Mouse (Mus musculus) v-Abl transformed pro-B cells (cell line): ENCODE data around the gene Ttll10.

Experiments
- in situ Hi-C, 2 experiments: fragments of 400-800 bp; cut with MboI; formaldehyde crosslinking; loops; one replicate each; pipeline ENCODE4 v1.15.1; 2025; ENCODE audit not compliant: unreplicated experiment in 2 of 2

Ttll10 gene

GRCm38 (mm10) chr4:156031255-156031592 is 28.0 kb downstream of the Ttll10 start:
- in situ Hi-C loops = loop anchor here (5.0 kb wide), 2 partner anchors 41 to 71 kb away; no protein-coding TSS in a partner anchor

GRCm38 (mm10) chr4:156030651-156031118 is 28.5 kb downstream of the Ttll10 start:
- in situ Hi-C loops = loop anchor here (5.0 kb wide), 2 partner anchors 42 to 72 kb away; no protein-coding TSS in a partner anchor

DNA sequence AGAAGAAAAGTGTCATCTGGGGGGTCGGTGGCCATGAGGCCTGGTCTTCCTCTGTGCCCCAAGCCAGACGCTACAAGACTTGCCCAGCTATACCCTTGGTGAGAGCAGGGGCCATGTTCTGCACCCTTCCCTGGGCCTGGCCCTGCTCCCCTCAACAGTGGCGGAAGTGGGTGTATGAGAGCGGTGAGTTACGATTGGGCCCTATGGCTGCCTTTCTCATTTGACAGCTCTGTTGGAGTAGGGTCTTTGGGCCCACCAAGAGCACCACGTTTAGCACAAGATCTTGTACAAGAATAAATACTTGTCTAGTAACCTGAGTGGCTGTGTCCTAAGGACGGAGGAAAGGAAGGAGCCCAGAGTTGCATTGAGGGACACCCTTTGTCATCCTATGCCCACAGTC is 30.6 kb downstream of the Ttll10 start:
- in situ Hi-C loops = no loop called here

DNA sequence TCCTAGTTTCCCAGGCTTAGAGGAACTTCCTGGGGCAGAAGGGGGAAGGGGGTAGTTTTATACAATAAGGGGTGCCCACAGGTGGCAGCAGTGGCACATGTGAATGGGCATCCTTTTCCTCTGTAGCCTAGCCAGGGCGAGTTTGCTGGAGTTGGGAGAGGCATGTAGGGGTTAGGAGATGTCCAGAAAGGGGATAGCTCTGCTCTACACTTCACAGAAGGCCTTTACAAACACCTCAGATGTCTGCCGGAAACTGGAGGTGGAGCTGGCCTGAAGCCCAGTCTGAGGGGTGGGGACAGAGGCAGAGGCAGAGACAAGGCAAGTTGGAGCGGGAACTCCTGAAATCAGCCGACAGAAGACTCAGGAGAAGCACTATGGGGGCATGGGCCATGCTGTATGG is 33.2 kb downstream of the Ttll10 start, which contains the start of gene Tnfrsf18:
Gene Tnfrsf18, plus strand, starts transcription at position 152 of the 400 bp plus-strand sequence.
- in situ Hi-C loops = no loop called here

- in situ Hi-C loops = no loop called here
Measured at GRCm38 (mm10) chr4:156024184-156024583, 35.0 kb downstream of the Ttll10 start.

DNA sequence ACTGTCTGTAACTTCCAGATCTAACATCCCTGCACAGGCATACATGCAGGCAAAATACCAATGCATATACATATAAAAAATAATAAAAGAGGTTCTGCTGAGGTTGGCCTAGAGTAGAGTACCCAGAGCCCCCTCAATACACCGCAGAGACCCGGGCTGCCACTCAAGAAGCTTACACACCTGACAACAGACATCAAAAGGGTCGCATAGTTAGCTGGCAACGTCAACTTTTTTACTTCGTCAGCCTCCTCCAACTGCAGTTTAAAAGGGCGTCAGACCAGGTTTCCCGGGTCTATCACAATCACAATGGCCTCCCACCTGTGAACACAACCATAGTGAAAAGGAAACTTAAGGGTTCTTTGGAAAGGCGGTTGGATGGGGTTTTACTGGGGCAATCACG is 35.7 kb downstream of the Ttll10 start:
- in situ Hi-C loops = no loop called here

DNA sequence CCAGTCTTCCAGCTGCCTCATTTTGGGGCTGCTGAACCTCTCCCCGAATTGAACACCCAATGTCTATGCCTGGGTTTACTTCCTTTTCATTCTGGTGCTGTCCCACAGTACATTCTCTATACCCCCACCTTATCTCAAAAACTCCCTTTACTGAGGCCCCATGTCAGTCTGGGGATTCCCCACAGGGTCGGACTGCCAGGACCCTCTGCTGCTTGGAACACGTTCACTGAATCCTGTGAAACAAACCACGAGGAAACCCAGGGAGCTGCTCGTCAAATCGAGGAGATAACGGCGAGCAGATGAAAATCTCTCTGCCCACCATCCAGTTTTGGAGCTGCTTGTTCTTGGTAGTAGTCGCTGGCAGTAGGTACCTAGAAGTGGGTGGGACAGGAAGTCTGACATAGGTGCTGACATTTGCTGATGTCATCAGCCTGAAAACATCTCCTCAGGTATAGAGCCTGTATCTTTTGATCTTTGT is 37.2 kb downstream of the Ttll10 start:
- in situ Hi-C loops = no loop called here

GRCm38 (mm10) chr4:156021381-156021780 is 37.8 kb downstream of the Ttll10 start:
- in situ Hi-C loops = no loop called here

DNA sequence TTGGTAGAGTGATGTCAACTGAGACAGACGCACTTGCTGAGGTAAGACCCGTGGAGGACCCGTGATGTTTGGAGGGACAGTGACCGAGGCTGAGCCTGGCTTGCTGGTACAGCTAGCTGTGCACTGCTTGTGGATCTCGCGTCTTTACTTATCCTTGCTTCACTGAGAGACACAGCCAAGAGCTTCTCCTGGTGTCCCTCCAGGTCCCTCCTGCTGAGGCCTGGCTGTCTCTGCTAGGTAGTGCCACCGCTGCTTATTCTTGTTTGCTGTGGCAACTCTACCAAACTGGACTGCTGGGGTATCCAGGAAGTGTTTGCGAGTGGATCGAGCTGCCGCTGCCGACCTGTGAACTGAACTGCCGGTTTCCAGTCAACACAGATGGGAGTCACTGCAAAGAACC is 39.4 kb downstream of the Ttll10 start:
- in situ Hi-C loops = no loop called here

- in situ Hi-C loops = no loop called here
Measured at GRCm38 (mm10) chr4:156014436-156014835, 44.8 kb downstream of the Ttll10 start.

DNA sequence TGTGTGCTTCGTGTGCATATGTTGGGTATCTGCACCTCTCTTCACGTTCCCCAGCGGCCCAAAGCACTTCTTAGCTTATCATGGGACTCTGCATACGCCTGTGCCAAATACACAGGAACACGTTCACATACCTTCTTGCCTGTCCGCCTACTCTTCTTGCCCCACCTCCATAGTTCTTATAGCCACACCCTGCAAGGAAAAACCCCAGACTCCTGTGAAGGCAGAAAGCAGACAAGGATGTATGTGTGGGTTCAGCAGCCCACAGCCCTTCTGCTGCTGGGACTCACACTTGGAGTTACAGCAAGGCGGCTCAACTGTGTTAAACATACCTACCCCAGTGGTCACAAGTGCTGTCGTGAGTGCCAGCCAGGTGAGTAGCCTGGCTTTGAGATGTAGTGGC is 45.6 kb downstream of the Ttll10 start, which contains the start of gene Tnfrsf4:
Gene Tnfrsf4, plus strand, starts transcription at position 207 of the 400 bp plus-strand sequence.
- in situ Hi-C loops = no loop called here

DNA sequence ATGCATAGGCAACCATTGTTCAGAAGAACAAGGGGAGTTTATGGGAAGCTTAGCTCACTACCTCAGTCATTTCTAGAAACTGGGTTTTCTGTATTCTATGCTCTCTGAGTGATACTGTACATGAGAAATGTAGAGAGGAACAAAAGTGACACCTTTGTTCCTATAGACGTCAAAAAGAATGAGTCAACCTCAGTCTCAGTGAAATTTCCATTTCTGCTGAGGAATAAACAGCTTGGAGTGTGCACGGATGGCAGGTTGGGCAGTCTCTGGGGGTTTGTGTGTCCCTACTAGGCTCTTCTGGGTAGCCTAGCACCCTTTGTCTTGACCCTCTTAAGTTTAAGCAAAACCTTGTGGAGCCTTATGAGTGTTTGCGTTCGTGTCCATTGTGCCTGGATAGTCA is 50.8 kb downstream of the Ttll10 start:
- in situ Hi-C loops = no loop called here

- in situ Hi-C loops = no loop called here
Measured at GRCm38 (mm10) chr4:156004109-156004508, 55.1 kb downstream of the Ttll10 start.

DNA sequence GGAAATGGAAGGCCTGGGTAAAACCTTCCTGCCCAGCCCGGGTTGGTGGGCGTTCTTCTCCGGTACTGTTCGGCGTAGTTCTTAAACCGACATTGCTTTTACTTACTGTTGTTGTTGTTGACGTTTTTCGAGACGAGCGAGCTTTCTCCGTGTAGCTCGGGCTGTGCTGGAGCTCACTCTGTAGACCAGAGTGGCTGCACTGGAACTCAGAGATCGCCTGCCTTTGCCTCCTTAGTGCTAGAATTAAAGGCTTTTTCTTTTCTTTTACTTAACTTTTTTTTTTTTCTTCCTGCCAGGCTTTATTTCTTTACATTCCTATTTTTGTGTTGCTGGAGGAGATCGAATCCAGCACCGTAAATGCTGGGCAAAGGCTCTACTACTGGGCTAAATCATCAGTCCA is 65.6 kb downstream of the Ttll10 start:
- in situ Hi-C loops = no loop called here

DNA sequence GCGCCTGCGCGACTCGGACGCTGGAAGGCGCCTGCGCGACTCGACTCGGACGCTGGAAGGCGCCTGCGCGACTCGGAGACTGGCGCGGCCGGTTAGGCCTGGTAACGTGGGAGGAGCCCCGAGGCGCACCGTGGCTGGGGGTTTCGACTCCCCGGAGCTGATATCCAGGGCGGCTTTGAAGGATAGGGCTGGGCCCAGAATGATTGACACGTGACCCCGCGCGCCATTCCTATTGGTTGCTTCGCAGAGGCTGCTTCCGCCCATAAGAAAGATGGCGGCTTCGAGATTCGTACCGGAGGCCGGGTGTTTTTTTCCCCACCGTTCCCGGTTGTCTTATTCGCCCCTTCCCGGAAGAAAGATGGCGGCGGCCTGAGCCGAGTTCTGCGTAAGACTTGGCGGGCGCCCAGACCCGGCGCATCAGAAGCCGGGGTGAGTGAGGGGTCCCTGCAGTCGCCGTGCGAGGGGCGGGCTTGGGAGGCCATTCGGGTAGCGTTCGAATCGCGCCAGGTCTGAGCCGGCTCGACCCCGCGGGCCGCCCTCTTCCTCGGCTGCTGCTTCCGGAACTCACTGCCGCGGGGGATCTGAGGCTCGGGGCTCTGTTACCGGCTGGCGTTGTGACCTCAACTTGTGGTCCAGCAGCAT is 66.2 kb downstream of the Ttll10 start:
- in situ Hi-C loops = no loop called here

DNA sequence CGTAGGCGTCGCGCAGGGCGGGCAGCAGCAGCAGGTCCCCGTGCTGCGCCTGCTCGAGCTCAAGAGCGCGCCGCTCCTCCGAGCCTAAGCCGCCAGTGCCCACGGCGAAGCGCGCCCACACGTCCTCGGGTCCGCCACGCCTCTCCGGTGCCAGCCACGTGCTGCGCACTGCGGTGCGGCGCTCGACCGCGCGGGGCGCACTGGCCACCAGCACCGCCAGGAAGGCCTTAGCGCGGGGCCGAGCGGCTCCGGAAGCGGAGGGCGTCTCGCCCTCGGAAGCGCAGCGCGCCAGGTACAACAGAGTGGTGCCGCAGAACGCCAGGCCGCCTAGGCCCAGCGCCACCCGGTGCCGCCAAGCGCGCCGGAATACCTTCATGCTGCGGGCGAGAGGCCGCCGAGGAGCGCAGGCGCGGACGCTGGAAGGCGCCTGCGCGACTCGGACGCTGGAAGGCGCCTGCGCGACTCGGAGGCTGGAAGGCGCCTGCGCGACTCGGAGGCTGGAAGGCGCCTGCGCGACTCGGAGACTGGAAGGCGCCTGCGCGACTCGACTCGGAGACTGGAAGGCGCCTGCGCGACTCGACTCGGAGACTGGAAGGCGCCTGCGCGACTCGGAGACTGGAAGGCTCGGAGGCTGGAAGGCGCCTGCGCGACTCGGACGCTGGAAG is 66.8 kb downstream of the Ttll10 start, which contains the start of the genes B3galt6 and Sdf4:
Gene B3galt6, minus strand, starts transcription at position 409 of the 665 bp plus-strand sequence.
Gene Sdf4, plus strand, starts transcription at position 632 of the 665 bp plus-strand sequence.
- in situ Hi-C loops = no loop called here

DNA sequence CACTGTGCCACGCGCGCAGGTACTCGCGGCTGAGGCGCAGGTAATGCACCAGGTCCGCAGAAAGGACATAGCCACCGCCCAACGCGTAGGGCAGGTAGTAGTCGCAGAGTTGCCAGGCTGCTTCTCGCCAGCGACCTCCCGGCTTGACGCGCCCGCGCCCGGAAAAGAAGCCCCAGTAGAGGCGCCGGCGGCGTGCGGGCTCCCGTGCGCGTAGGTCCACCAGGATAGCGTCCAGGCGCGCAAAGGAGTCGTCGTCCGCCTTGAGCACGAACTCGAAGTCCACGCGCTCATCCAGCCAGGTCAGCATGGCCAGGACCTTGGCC is 67.3 kb downstream of the Ttll10 start:
- in situ Hi-C loops = no loop called here

DNA sequence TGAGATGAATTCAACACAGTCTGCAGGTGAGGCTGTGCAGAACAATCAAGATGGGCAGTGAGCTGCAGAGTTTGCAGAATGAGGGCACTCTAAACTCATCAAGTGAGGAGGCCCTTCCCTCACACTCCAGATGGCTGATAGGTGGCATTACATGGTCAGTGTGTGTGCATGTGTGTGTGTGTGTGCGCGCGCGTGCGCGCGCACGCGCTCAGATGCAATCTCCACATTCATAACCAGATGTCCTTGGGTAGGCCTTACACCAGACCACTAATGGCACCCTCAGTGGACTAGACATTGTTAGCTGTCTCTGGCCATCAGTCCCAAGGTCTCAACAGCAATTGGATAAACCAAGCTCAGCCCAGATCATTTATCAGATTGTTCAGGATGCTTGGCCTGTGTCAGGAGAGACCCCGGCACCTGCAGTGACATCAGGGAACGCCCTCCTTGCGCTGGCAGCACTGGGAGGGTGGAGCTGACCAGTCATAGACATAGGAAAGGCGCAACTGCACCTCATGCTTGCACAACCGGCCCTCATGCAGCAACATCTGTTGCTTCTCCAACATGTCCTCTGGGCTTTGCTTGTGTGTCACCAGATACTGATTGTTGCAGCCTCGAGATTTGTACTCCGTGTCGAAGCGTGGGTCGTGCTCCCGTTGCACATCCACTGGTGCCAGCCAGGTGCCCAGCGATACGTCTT is 67.9 kb downstream of the Ttll10 start:
- in situ Hi-C loops = no loop called here
